Mouse (Mus musculus) erythroid progenitor cell, adult 5-6 weeks (primary cell): ENCODE data around the gene Slc9b1. TPM values are rescaled to one million over a fixed set of nuclear protein-coding genes. Genes with fewer than 3 reads are reported as not detected.

ENCODE experiments used
- ATAC-seq: replicated peaks from 2 replicates; pipeline ENCODE4 v1.8.0; 2016; ENCODE audit warnings: moderate number of reproducible peaks, mild to moderate bottlenecking, moderate TSS enrichment, inconsistent platforms; ENCODE audit not compliant: poor library complexity, low FRiP score, severe bottlenecking
- total RNA-seq, 2 experiments: library from RNA; stranded (forward) in 1 of 2; stranded (reverse) in 1 of 2; fragments of 150-400 nt in 1 of 2; fragments of 186-747, 209-891 nt in 1 of 2; gene quantifications; 2 replicates each; pipeline versions ENCODE4 v1.2.3 to v1.2.4; 2015 to 2017; ENCODE audit warnings: low replicate concordance in 2 of 2

The Slc9b1 gene
- total RNA-seq, 2 experiments from 2014 or later, result not detected

DNA sequence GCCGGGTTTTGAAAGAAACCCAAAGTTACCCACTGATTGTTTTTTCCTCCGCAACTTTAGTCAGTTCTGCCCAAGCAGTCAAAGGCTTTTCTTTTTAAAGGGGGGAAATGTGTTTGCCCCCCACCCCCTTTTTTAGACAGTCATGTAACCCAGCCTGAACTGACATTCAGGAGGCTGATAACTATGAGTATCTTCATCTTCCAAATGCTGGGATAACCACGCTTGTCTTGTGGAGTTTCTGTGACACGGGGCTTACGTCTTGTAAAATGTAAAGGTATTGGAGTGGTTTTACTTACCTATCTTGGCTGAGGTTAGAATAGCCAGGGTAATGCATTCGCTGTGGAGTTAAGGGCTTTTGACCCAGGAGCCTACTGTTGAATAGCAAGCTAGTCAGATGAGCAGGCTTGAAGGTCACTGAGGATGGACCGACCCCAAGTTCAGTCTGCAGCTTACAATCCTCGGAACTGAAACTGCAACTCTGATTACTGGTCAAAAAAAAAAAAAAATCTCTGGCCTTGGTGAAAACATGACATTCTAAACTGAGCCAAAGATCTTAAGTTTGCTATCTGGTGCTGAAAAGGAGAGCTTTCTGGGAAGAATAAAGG lies 75.9 kb downstream of the Slc9b1 start, which contains the start of gene Cisd2:
TSS of gene Cisd2 (minus strand) at position 318 of the 605 bp plus-strand sequence.
- no peak for ATAC-seq

DNA sequence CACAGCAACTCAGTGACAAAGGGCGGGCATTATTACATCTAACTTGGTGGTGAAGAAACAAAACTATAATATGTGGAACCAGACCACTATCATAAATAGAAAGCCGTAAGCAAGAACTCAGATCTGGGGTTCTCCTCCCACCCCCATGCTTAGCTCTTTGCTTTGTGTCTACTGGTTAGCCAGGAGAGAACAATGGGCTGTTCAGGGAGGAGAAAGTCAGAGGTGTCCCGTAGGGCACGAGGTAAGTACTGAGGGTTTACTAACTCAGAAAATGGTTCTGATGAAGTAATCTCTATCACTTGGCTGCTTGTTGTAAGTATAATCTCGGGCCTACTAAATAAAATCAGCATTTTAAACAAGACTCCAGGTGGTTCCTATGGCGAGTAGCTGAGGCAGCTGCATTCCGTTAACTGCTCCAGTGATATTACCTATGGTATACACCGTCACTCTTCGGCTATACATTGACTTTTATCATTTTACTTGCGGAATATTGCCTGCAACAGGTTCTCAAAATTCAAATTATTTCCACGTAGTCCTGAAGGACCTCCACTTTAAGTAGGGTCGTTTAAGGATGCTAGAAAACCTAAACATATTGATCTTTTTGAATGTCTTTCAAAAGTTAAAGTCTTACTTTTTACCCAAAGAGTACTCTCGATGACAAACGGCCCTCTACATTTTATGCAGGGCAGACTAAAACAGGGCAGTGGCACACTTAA lies 89.2 kb downstream of the Slc9b1 start:
- no peak for ATAC-seq

DNA sequence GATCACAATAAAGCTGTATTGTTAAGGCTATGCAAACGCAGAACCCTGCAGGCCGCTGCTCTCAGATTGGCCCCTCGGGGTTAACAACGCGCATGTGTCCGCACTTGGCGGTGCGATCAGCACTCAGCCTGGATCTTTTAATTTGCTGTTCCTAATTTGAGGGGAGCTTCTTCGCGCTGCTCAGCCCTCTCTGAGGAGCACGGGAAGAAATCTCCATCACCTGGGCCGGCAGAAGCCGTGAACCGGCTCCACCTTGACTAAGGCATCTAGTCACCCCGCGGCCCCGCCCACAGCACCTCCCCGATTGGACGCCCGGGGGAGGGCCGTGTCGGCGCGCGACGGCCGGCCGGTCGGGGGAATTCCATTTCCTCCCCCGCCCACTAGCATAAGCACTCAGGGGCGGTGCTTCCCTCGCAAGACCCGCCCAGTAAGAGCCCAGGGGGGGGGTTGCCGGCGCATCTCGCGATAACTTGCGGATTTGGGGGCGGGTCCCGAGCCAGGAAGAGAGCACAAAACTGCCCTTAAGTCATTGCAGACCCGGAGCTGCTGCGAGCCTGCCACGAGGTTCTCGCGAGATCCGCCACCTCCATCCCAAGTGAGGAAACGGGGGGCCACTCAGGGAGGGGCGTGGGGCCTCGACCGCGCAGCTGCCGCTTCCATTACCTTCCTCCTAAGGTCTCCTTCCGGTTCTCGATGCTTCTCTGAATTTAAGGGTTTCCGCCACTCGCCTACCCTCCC lies 90.1 kb downstream of the Slc9b1 start, which contains the start of gene Ube2d3:
TSS of gene Ube2d3 (plus strand) at position 392 of the 738 bp plus-strand sequence.
- peak; percentile 83 for ATAC-seq

DNA sequence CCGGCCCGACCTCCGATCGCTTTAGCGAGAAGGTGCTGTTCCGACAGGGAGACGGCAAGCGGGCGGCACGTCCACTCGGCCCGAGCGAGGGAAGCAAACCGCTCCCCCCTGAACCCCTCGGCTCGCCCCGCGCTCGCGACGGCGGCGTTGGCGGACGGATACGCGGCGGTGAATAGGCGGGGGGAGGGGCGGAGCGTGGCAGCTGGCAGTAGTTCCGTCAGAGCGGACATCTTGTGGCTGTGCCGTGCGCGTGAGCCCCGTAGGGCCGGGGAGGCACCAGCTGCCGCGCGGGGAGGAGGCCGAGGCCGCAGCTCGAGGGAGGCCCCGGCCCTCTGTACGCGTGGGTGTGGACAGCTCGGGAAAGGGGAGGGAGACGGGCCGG lies 90.7 kb downstream of the Slc9b1 start:
- ATAC-seq, result peak; percentile 53

DNA sequence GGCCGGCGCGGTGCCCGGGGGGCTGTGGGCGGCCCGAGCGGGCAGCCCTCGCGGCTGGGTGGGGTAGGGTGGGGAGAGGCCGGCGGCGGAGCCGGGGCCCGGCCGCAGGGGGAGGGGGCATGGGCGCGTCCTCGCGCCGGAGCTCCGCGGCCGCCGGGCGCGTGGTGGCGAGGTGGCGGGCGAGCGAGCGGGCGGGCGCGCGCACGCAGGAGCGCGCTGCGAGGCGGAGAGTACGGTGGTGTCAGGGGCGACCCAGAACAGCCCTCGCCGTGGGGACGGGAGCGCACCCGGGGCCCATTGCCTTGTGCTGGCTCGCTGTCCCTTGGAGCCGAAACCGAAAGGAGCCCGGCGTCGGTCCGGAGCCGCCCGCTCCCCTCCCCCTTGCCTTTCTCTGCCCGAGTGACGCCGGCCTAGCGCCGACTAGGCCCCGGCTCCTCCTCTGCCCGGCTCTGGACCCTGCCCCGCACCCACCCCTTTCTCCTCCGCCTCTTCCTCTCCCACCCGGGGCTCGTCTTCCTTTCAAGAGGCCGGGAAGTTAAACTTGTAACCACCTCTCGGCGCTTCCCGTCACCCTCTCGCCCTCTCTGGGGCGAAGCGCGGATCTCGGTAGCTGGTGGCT lies 91.2 kb downstream of the Slc9b1 start:
- peak; percentile 5 for ATAC-seq

DNA sequence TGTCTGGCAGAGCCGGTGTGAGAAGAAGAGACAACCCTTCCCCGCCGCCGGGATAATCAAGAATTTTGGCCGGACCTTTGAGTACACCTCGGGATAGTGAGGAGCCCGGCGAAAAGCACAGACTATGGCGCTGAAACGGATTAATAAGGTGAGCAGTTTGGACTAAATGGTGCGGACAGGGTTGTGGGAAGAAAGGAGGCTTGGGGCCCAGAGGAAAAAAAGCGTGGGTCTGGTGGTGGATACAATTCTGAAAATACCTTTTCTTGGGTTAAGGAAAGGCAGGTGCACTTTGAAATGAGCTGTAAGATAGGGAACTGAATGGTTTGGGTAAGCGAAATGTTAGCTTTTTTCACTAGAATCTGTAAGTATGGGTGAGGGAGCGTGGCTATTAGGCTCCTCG lies 91.8 kb downstream of the Slc9b1 start:
- no peak for ATAC-seq

DNA sequence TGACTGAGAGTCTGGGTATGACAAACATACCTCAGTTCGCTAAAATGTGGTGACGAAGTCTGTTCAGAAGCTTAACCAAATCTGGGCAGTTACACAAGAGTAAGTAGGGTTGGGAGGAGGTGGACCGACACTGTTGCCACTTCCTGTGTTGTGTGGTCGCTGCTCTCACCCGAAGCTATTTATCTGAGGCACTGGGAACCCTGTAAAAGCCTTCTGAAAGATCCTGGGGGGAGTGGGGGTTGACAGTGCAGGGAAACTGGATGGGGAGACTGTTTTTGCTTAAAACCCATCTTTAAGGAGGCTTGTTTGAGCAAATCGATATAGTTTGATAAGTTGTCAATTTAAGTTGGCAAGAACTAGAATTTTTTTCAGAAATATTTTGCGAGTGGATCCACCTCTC lies 92.4 kb downstream of the Slc9b1 start:
- ATAC-seq, result peak; percentile 48

DNA sequence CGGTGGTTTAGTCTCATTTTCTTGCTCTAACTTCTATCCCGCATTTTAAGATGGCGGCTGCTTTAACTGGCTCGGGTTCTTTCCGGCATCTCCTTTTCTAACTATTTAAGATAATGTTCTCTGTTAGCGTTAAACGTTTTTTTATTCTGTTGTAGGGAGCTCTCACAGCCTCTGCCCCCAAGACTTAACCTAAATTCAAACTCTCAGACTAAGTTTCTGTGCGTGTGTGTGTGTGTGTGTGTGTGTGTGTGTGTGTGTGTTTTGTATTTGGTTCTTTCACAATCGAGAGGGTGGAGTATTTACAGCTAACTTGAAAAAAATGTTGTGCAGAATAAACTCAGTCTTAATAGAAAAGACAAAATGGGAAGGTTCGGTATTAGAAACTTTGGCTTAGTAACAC lies 92.8 kb downstream of the Slc9b1 start:
- ATAC-seq, result 0 out of 2 replicates have a peak, but pooled peaks have one; percentile 22

DNA sequence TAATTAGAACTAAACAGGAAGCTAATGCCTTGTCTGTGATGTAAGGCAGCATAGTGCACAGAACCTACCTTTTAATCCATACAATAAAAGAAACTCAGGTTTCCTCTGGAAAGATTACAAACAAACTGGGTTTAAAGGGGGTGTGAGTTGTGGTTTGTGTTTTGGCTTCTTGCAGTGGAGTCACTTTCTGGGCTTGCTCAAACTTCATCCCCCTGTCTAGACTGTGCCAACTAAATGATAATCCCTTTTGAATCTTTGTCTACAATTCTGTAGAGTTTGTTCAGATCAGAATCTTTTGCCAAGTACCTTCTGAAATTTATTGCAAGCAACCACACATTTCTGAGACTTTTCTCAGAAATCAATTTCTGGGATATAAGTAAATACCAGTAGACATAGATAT lies 97.1 kb downstream of the Slc9b1 start:
- no peak for ATAC-seq

Other genes starting within 250 kb of the Slc9b1 start
- 289 and 319 TPM in 2 replicates for gene Cenpe, start 135.5 kb upstream of the Slc9b1 start, total RNA-seq (2015; ENCODE audit: low replicate concordance)
- 412 and 434 TPM in 2 replicates for gene Cenpe, start 135.5 kb upstream of the Slc9b1 start, total RNA-seq (2017; ENCODE audit: low replicate concordance)
- gene Bdh2, start 66.8 kb upstream of the Slc9b1 start, total RNA-seq (2015; ENCODE audit: low replicate concordance), result not detected in 2 replicates
- not detected in 2 replicates for gene Bdh2, start 66.8 kb upstream of the Slc9b1 start, total RNA-seq (2017; ENCODE audit: low replicate concordance)
- not detected in 2 replicates for gene Slc9b2, start 40.3 kb upstream of the Slc9b1 start, total RNA-seq (2015; ENCODE audit: low replicate concordance)
- 0.23 TPM in 1 of 2 replicates, not detected in the other for gene Slc9b2, start 40.3 kb upstream of the Slc9b1 start, total RNA-seq (2017; ENCODE audit: low replicate concordance)
- 37.1 and 72.1 TPM in 2 replicates for gene Cisd2, start 75.9 kb downstream of the Slc9b1 start, total RNA-seq (2015; ENCODE audit: low replicate concordance)
- gene Cisd2, start 75.9 kb downstream of the Slc9b1 start, total RNA-seq (2017; ENCODE audit: low replicate concordance), result 24.4 and 40.6 TPM in 2 replicates
- gene Ube2d3, start 90.1 kb downstream of the Slc9b1 start, total RNA-seq (2015; ENCODE audit: low replicate concordance), result 276 and 281 TPM in 2 replicates
- 204 and 271 TPM in 2 replicates for gene Ube2d3, start 90.1 kb downstream of the Slc9b1 start, total RNA-seq (2017; ENCODE audit: low replicate concordance)
- gene Manba, start 137.6 kb downstream of the Slc9b1 start, total RNA-seq (2015; ENCODE audit: low replicate concordance), result 16.2 and 17.6 TPM in 2 replicates
- gene Manba, start 137.6 kb downstream of the Slc9b1 start, total RNA-seq (2017; ENCODE audit: low replicate concordance), result 1.4 and 7.1 TPM in 2 replicates